Mouse (Mus musculus) layer of hippocampus, adult 2 months (tissue): ENCODE data around the gene Dcaf11. TPM values are rescaled to one million over a fixed set of nuclear protein-coding genes. Genes with fewer than 3 reads are reported as not detected.

ENCODE experiments used
- DNase-seq, 2 experiments: peaks; one replicate each; pipeline ENCODE4 v3.0.0; 2022; ENCODE audit warnings: low spot score in 2 of 2
- H3K27ac ChIP-seq: fragments of 200-600 bp; 2 replicates; pipeline ENCODE4 v1.8.1; 2022
- H3K4me3 ChIP-seq: fragments of 200-600 bp; 2 replicates; pipeline ENCODE4 v1.8.1; 2022; ENCODE audit warnings: mild to moderate bottlenecking
- CTCF ChIP-seq: fragments of 200-600 bp; conservative IDR thresholded peaks from 2 replicates; pipeline ENCODE4 v1.8.1; 2022; ENCODE audit warnings: antibody characterized with exemption, mild to moderate bottlenecking, moderate library complexity
- total RNA-seq, 2 experiments: library from RNA; stranded (reverse); gene quantifications; 2 replicates each; pipeline ENCODE4 v1.2.3; 2021

Gene Dcaf11
- total RNA-seq, 2 experiments from 2014 or later: 84.2 to 87.6 TPM

DNA sequence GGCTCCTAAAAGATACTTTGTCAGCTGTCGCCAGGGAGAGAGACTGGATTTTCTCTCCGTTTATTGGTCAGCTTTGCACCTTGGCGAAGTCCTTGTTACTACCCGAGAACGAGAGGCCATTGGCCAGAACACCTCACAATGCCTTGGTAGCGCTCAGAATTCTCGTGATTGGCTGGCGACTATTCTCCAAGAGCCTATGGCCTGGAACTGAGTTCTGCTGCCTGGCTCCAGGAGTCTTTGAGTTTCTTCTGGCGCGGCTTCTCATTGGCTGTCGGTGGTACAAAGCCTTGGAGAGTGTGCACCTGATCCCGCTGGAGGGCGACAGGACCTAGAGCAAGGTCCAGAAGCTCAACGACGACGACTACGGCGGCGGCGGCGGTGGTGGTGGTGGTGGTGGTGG is 58.0 kb downstream of the Dcaf11 start, which contains the start of gene Rec8:
TSS of gene Rec8 (plus strand) at position 216 of the 400 bp plus-strand sequence.
- Histone ChIP-seq H3K4me3 (peak within 1 kb of the TSS; percentile 6; the same call in 1 of the 2 replicates), H3K27ac (no peak within 1 kb of the TSS)
- no peak for TF ChIP-seq CTCF
- no peak for DNase-seq

GRCm38 (mm10) chr14:55618486-55619195 is 58.8 kb downstream of the Dcaf11 start:
- TF ChIP-seq CTCF: no peak
- no peak for DNase-seq
- H3K4me3 ChIP-seq: peak overlapping the region; percentile 6; the same call in 1 of the 2 replicates
- no peak overlapping the region for H3K27ac ChIP-seq

Other genes with a start within 250 kb of the Dcaf11 start
- gene Dhrs4, start 81.2 kb upstream of the Dcaf11 start, total RNA-seq: 10 to 100 TPM; 18.6 to 23.7 TPM
- 10 to 100 TPM; 57.9 to 64.4 TPM for gene Carmil3, start 69.4 kb upstream of the Dcaf11 start, total RNA-seq
- 100 to 1,000 TPM; 723 to 730 TPM for gene Cpne6, start 49.6 kb upstream of the Dcaf11 start, total RNA-seq
- gene Nrl, start 35.0 kb upstream of the Dcaf11 start, total RNA-seq: 1 to 10 TPM; 2.2 to 3.6 TPM
- 10 to 100 TPM; 45.0 to 47.6 TPM for gene Pck2, start 19.7 kb upstream of the Dcaf11 start, total RNA-seq
- under 1 TPM in 1 of 2 experiments, not detected in 1; 0.92 TPM for gene A730061H03Rik, start 400 bp downstream of the Dcaf11 start, total RNA-seq
- gene Fitm1, start 15.6 kb downstream of the Dcaf11 start, total RNA-seq: not detected
- 10 to 100 TPM; 55.5 to 61.2 TPM for gene Psme1, start 18.1 kb downstream of the Dcaf11 start, total RNA-seq
- 10 to 100 TPM; 43.5 to 49.7 TPM for gene Emc9, start 25.3 kb downstream of the Dcaf11 start, total RNA-seq
- 10 to 100 TPM; 45.2 to 60.4 TPM for gene Psme2, start 31.1 kb downstream of the Dcaf11 start, total RNA-seq
- 10 to 100 TPM; 46.3 to 47.0 TPM for gene Rnf31, start 31.7 kb downstream of the Dcaf11 start, total RNA-seq
- gene Irf9, start 43.6 kb downstream of the Dcaf11 start, total RNA-seq: 10 to 100 TPM; 11.6 to 12.1 TPM
- gene Rec8, start 58.0 kb downstream of the Dcaf11 start, total RNA-seq: 1 to 10 TPM; 1.9 to 2.5 TPM
- 100 to 1,000 TPM; 139 to 142 TPM for gene Ipo4, start 76.0 kb downstream of the Dcaf11 start, total RNA-seq
- gene Gm49378, start 77.9 kb downstream of the Dcaf11 start, total RNA-seq: 1 to 10 TPM; 2.6 to 6.5 TPM
- 10 to 100 TPM; 40.4 to 45.8 TPM for gene Tm9sf1, start 83.8 kb downstream of the Dcaf11 start, total RNA-seq
- gene Tssk4, start 90.2 kb downstream of the Dcaf11 start, total RNA-seq: 1 to 10 TPM in 1 of 2 experiments, under 1 TPM in 1; 0.96 to 1.6 TPM
- 10 to 100 TPM; 51.2 to 55.4 TPM for gene Mdp1, start 100.5 kb downstream of the Dcaf11 start, total RNA-seq
- gene Gmpr2, start 111.9 kb downstream of the Dcaf11 start, total RNA-seq: 10 to 100 TPM; 26.0 to 26.1 TPM
- 100 to 1,000 TPM; 301 to 309 TPM for gene Nedd8, start 112.1 kb downstream of the Dcaf11 start, total RNA-seq
- 10 to 100 TPM; 15.2 to 16.2 TPM for gene Tinf2, start 121.8 kb downstream of the Dcaf11 start, total RNA-seq
- not detected for gene Tgm1, start 153.9 kb downstream of the Dcaf11 start, total RNA-seq
- 10 to 100 TPM; 44.9 to 49.5 TPM for gene Rabggta, start 162.3 kb downstream of the Dcaf11 start, total RNA-seq
- 10 to 100 TPM; 82.4 to 91.1 TPM for gene Dhrs1, start 185.7 kb downstream of the Dcaf11 start, total RNA-seq
- gene Nop9, start 185.7 kb downstream of the Dcaf11 start, total RNA-seq: 10 to 100 TPM; 11.8 to 13.1 TPM
- gene Cideb, start 198.5 kb downstream of the Dcaf11 start, total RNA-seq: 1 to 10 TPM; 1.4 to 1.6 TPM
- gene Ltb4r2, start 201.4 kb downstream of the Dcaf11 start, total RNA-seq: under 1 TPM in 1 of 2 experiments, not detected in 1; 0.22 TPM
- gene Ltb4r1, start 206.0 kb downstream of the Dcaf11 start, total RNA-seq: not detected
- 1 to 10 TPM; 4.4 to 5.6 TPM for gene Adcy4, start 224.1 kb downstream of the Dcaf11 start, total RNA-seq
- gene Ripk3, start 228.9 kb downstream of the Dcaf11 start, total RNA-seq: 1 to 10 TPM; 1.2 to 2.9 TPM